Mouse (Mus musculus) cortical plate, adult 2 months (tissue): ENCODE measurements at regions not wholly inside any gene's neighbourhood (a gene's known extent, or its start where the extent isn't known, plus 50 kb on each side); places are given as distances from the start of the nearest gene placed in this dataset.

Source experiments
- CTCF ChIP-seq: fragments of 200-500 bp; IDR thresholded peaks from 2 replicates; pipeline ENCODE4 v1.5.1; 2011; ENCODE audit warnings: mild to moderate bottlenecking, control low read depth, low read length; ENCODE audit not compliant: insufficient read depth; ENCODE audit errors: extremely low read depth
- POLR2A ChIP-seq: fragments of 200-500 bp; IDR thresholded peaks from 2 replicates; pipeline ENCODE4 v1.6.1; 2011; ENCODE audit warnings: mild to moderate bottlenecking, low read length, control low read depth; ENCODE audit not compliant: insufficient read depth; ENCODE audit errors: extremely low read depth

DNA sequence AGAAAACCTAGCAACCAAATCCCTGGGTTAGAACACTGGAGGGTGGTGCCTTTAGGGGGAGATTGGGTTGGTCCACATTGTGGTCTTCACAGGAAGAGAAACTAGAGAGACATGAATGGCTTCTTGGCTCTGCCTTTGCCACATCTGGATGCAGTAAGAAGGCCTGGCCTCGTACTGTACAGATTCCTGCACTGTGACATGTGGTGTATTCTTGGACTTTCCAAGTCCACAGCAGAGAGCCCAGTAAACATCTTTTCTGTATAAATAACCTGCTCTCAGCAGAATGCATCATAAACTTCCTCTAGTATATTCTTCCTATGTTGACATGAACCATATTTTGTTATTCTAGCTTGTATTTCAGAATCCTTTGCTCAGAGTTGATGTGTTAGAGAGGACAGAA, 235.7 kb downstream of the Ankrd50 start:
- TF ChIP-seq POLR2A (no peak), CTCF (no peak)
